Mouse (Mus musculus): Measurements from ENCODE around the gene Osbpl3. TPM values are rescaled to one million over a fixed set of nuclear protein-coding genes. Genes with fewer than 3 reads are reported as not detected.
A peak's percentile ranks its signal among the peaks of the same experiment; 100 is the strongest.

The Osbpl3 gene
- polyA plus RNA-seq, 1 experiment from 2014 or later = 16.7 TPM

GRCm38 (mm10) chr6:50312647-50313046 is 143.4 kb downstream of the Osbpl3 start:
- no peak overlapping the region for H3K4me2 ChIP-seq (replicated peaks; ENCODE audit: low read depth, low read length)
- no peaks in the 10 kb centered on the region for H3K4me1 ChIP-seq (ENCODE audit: control insufficient read depth, insufficient read depth, low read length)
- no peak overlapping the region for H3K9ac ChIP-seq (replicated peaks; ENCODE audit: low read depth, low read length)
- no peak overlapping the region for H3K27ac ChIP-seq (ENCODE audit: low read length)
- ATAC-seq (ENCODE audit: insufficient number of reproducible peaks, insufficient read depth, low FRiP score, low read depth) = 0 out of 2 replicates have a peak, but pooled peaks have one; percentile 61
- no peaks in the 10 kb centered on the region for H3K9me3 ChIP-seq (ENCODE audit: control insufficient read depth, low read depth, low read length)
- WGBS = 36% methylated on average over 4 of the region's 4 CpGs
- H3K36me3 ChIP-seq (ENCODE audit: control insufficient read depth, insufficient read depth, low read length) = no peaks in the 10 kb centered on the region
- H3K27me3 ChIP-seq (ENCODE audit: control insufficient read depth, insufficient read depth, low read length) = no peaks in the 10 kb centered on the region
- no peak overlapping the region for H3K4me3 ChIP-seq (ENCODE audit: low read depth, low read length)

DNA sequence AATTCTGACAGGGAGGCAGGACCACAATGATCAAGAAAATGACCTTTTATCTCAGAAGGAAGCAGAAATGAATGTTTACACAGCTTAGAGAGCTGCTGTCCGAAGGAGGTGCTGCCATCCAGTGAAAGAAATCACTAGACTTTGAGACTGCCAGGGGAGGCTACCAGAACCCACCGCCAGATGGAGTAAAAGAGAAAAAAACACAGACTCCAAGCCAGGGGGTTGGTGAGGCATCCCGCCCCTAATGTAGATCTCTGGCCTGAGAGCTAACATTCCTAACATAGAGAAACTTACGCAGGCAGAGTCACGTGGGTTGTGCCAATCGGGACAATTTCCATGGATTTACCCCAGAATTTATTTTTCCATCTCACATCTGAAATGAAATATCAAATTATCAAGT is 147.0 kb downstream of the Osbpl3 start:
- no peak for ATAC-seq (ENCODE audit: insufficient number of reproducible peaks, insufficient read depth, low FRiP score, low read depth)
- Histone ChIP-seq H3K4me2 (replicated peaks; ENCODE audit: low read depth, low read length) (no peak overlapping the region), H3K4me1 (ENCODE audit: control insufficient read depth, insufficient read depth, low read length) (no peaks in the 10 kb centered on the region), H3K27ac (ENCODE audit: low read length) (no peak overlapping the region), H3K27me3 (ENCODE audit: control insufficient read depth, insufficient read depth, low read length) (no peaks in the 10 kb centered on the region), H3K9ac (replicated peaks; ENCODE audit: low read depth, low read length) (no peak overlapping the region), H3K9me3 (ENCODE audit: control insufficient read depth, low read depth, low read length) (no peaks in the 10 kb centered on the region), H3K36me3 (ENCODE audit: control insufficient read depth, insufficient read depth, low read length) (no peaks in the 10 kb centered on the region), H3K4me3 (ENCODE audit: low read depth, low read length) (no peak overlapping the region)
- 29% methylated on average over 6 of the region's 6 CpGs for WGBS

DNA sequence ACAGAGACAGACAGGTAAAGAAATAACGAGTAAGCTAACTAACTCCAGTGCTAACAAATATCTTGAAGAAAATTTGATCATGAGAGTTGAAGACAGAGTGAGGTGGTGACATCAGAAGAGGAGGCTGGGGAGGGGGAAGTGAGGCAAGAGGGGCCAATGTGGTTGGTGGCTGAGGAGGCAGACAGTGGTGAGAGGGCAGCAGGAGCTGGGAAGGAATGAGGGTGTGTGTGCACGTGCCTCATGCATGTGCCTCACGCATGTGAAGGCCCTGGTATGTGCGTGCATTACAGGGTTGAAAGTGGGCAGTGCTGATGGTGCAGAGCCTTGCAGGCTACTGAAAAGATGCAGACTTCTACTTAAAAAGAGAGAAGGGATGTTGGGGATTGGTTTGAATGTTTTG is 149.4 kb downstream of the Osbpl3 start:
- H3K27ac ChIP-seq (ENCODE audit: low read length) = no peak overlapping the region
- H3K4me2 ChIP-seq (replicated peaks; ENCODE audit: low read depth, low read length) = no peak overlapping the region
- WGBS = 83% methylated on average over 4 of the region's 4 CpGs
- H3K4me3 ChIP-seq (ENCODE audit: low read depth, low read length) = no peak overlapping the region
- H3K27me3 ChIP-seq (ENCODE audit: control insufficient read depth, insufficient read depth, low read length) = no peaks in the 10 kb centered on the region
- H3K36me3 ChIP-seq (ENCODE audit: control insufficient read depth, insufficient read depth, low read length) = no peaks in the 10 kb centered on the region
- no peak for ATAC-seq (ENCODE audit: insufficient number of reproducible peaks, insufficient read depth, low FRiP score, low read depth)
- H3K9ac ChIP-seq (replicated peaks; ENCODE audit: low read depth, low read length) = no peak overlapping the region
- no peaks in the 10 kb centered on the region for H3K9me3 ChIP-seq (ENCODE audit: control insufficient read depth, low read depth, low read length)
- no peaks in the 10 kb centered on the region for H3K4me1 ChIP-seq (ENCODE audit: control insufficient read depth, insufficient read depth, low read length)

- H3K27ac ChIP-seq (ENCODE audit: low read length) = no peak overlapping the region
- H3K4me3 ChIP-seq (ENCODE audit: low read depth, low read length) = no peak overlapping the region
- no peaks in the 10 kb centered on the region for H3K27me3 ChIP-seq (ENCODE audit: control insufficient read depth, insufficient read depth, low read length)
- no peaks in the 10 kb centered on the region for H3K4me1 ChIP-seq (ENCODE audit: control insufficient read depth, insufficient read depth, low read length)
- no peak overlapping the region for H3K4me2 ChIP-seq (replicated peaks; ENCODE audit: low read depth, low read length)
- ATAC-seq (ENCODE audit: insufficient number of reproducible peaks, insufficient read depth, low FRiP score, low read depth) = no peak
- WGBS = 58% methylated on average over 4 of the region's 4 CpGs
- no peak overlapping the region for H3K9ac ChIP-seq (replicated peaks; ENCODE audit: low read depth, low read length)
- no peaks in the 10 kb centered on the region for H3K9me3 ChIP-seq (ENCODE audit: control insufficient read depth, low read depth, low read length)
- H3K36me3 ChIP-seq (ENCODE audit: control insufficient read depth, insufficient read depth, low read length) = no peaks in the 10 kb centered on the region
Measured at GRCm38 (mm10) chr6:50304949-50305491, 151.0 kb downstream of the Osbpl3 start.

GRCm38 (mm10) chr6:50301121-50301520 is 154.9 kb downstream of the Osbpl3 start:
- no peak overlapping the region for H3K27ac ChIP-seq (ENCODE audit: low read length)
- no peak for ATAC-seq (ENCODE audit: insufficient number of reproducible peaks, insufficient read depth, low FRiP score, low read depth)
- 88% methylated on average over 7 of the region's 7 CpGs for WGBS
- H3K27me3 ChIP-seq (ENCODE audit: control insufficient read depth, insufficient read depth, low read length) = no peaks in the 10 kb centered on the region
- no peaks in the 10 kb centered on the region for H3K36me3 ChIP-seq (ENCODE audit: control insufficient read depth, insufficient read depth, low read length)
- no peak overlapping the region for H3K4me2 ChIP-seq (replicated peaks; ENCODE audit: low read depth, low read length)
- no peak overlapping the region for H3K4me3 ChIP-seq (ENCODE audit: low read depth, low read length)
- H3K4me1 ChIP-seq (ENCODE audit: control insufficient read depth, insufficient read depth, low read length) = no peaks in the 10 kb centered on the region
- H3K9ac ChIP-seq (replicated peaks; ENCODE audit: low read depth, low read length) = no peak overlapping the region
- no peaks in the 10 kb centered on the region for H3K9me3 ChIP-seq (ENCODE audit: control insufficient read depth, low read depth, low read length)

DNA sequence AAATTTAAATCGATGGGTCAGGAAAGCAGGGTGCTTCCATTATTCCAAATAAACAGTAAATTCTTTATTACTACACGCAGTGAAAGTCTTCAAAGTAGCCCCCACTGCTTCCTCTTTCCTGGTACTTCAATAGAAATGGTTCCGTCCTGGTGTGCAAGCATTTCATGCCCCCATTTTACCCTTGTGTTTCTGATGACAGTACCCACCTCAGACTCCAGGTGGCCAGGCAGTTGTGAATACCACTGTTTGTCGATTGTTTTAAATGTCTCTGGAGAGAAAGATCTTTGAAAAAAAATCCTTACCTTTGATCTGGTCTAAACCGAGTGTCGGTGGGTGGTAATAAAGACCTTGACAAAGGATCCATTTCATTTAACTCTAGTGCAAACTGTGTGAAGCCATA is 155.4 kb downstream of the Osbpl3 start:
- Histone ChIP-seq H3K4me1 (ENCODE audit: control insufficient read depth, insufficient read depth, low read length) (no peaks in the 10 kb centered on the region), H3K9ac (replicated peaks; ENCODE audit: low read depth, low read length) (no peak overlapping the region), H3K9me3 (ENCODE audit: control insufficient read depth, low read depth, low read length) (no peaks in the 10 kb centered on the region), H3K4me3 (ENCODE audit: low read depth, low read length) (no peak overlapping the region), H3K27me3 (ENCODE audit: control insufficient read depth, insufficient read depth, low read length) (no peaks in the 10 kb centered on the region), H3K4me2 (replicated peaks; ENCODE audit: low read depth, low read length) (no peak overlapping the region), H3K36me3 (ENCODE audit: control insufficient read depth, insufficient read depth, low read length) (no peaks in the 10 kb centered on the region), H3K27ac (ENCODE audit: low read length) (no peak overlapping the region)
- no peak for ATAC-seq (ENCODE audit: insufficient number of reproducible peaks, insufficient read depth, low FRiP score, low read depth)
- 78% methylated on average over 6 of the region's 6 CpGs for WGBS

DNA sequence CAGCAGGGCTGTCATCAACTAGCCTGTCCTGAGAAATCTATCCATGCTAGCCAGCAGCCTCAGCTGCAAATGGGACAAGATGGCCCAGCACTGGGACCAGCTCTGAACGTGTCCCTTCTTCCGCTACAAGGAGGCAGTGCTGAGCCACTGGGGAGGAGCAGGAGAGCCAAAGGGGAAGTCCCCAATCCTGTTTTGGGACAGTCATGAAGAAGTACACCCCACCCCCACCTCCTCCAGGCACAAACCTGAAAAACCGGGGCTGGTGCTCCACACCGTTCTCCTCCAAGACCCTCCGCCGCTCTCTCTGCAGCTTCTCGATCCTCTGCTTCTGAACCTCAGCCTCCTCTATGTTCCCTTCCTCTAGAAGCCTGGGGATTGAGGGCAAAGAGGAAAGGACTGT is 156.9 kb downstream of the Osbpl3 start:
- no peak for ATAC-seq (ENCODE audit: insufficient number of reproducible peaks, insufficient read depth, low FRiP score, low read depth)
- Histone ChIP-seq H3K4me1 (ENCODE audit: control insufficient read depth, insufficient read depth, low read length) (no peaks in the 10 kb centered on the region), H3K9me3 (ENCODE audit: control insufficient read depth, low read depth, low read length) (no peaks in the 10 kb centered on the region), H3K27ac (ENCODE audit: low read length) (no peak overlapping the region), H3K4me2 (replicated peaks; ENCODE audit: low read depth, low read length) (no peak overlapping the region), H3K4me3 (ENCODE audit: low read depth, low read length) (no peak overlapping the region), H3K27me3 (ENCODE audit: control insufficient read depth, insufficient read depth, low read length) (no peaks in the 10 kb centered on the region), H3K9ac (replicated peaks; ENCODE audit: low read depth, low read length) (no peak overlapping the region), H3K36me3 (ENCODE audit: control insufficient read depth, insufficient read depth, low read length) (no peaks in the 10 kb centered on the region)
- 79% methylated on average over 7 of the region's 7 CpGs for WGBS

- H3K4me1 ChIP-seq (ENCODE audit: control insufficient read depth, insufficient read depth, low read length) = no peaks in the 10 kb centered on the region
- no peak overlapping the region for H3K9ac ChIP-seq (replicated peaks; ENCODE audit: low read depth, low read length)
- H3K4me2 ChIP-seq (replicated peaks; ENCODE audit: low read depth, low read length) = no peak overlapping the region
- WGBS = 87% methylated on average over 9 of the region's 9 CpGs
- no peak for ATAC-seq (ENCODE audit: insufficient number of reproducible peaks, insufficient read depth, low FRiP score, low read depth)
- no peaks in the 10 kb centered on the region for H3K36me3 ChIP-seq (ENCODE audit: control insufficient read depth, insufficient read depth, low read length)
- no peaks in the 10 kb centered on the region for H3K27me3 ChIP-seq (ENCODE audit: control insufficient read depth, insufficient read depth, low read length)
- H3K4me3 ChIP-seq (ENCODE audit: low read depth, low read length) = no peak overlapping the region
- H3K27ac ChIP-seq (ENCODE audit: low read length) = no peak overlapping the region
- H3K9me3 ChIP-seq (ENCODE audit: control insufficient read depth, low read depth, low read length) = no peaks in the 10 kb centered on the region
Measured at GRCm38 (mm10) chr6:50297671-50298070, 158.3 kb downstream of the Osbpl3 start.

GRCm38 (mm10) chr6:50295136-50295535 is 160.9 kb downstream of the Osbpl3 start:
- Histone ChIP-seq H3K36me3 (ENCODE audit: control insufficient read depth, insufficient read depth, low read length) (no peaks in the 10 kb centered on the region), H3K27ac (ENCODE audit: low read length) (no peak overlapping the region), H3K4me1 (ENCODE audit: control insufficient read depth, insufficient read depth, low read length) (no peaks in the 10 kb centered on the region), H3K4me3 (ENCODE audit: low read depth, low read length) (no peak overlapping the region), H3K27me3 (ENCODE audit: control insufficient read depth, insufficient read depth, low read length) (no peaks in the 10 kb centered on the region), H3K9ac (replicated peaks; ENCODE audit: low read depth, low read length) (no peak overlapping the region), H3K4me2 (replicated peaks; ENCODE audit: low read depth, low read length) (no peak overlapping the region), H3K9me3 (ENCODE audit: control insufficient read depth, low read depth, low read length) (no peaks in the 10 kb centered on the region)
- 85% methylated on average over 10 of the region's 10 CpGs for WGBS
- no peak for ATAC-seq (ENCODE audit: insufficient number of reproducible peaks, insufficient read depth, low FRiP score, low read depth)

All from stomach, embryonic 14.5 days (tissue).